Mouse (Mus musculus): ENCODE measurements around the gene Zfp758.

DNA sequence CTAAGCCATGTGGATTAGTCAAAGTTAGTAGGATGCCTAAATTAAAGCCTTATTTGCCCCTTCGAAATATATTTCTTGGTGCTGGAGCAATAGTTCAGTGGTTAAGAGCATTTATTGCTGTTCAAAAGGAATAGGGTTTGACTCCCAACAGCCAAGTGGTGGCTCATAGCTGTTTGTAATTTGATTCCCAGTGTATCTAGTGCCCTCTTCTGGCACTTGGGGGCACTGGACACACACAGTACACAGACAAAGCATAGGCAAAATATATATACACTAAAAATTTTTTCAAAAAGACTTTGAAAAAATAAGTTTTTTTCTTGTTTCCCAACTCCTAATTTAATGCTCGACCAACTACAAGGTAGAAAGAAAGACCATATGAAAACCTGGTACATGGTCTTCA is 49.5 kb downstream of the Zfp758 start:
- TF ChIP-seq CTCF (IDR thresholded peaks at IDR 0.05; ENCODE audit: low read depth): peak; percentile 71
- no peak for TF ChIP-seq EP300 (IDR thresholded peaks at IDR 0.05; ENCODE audit: low read depth)
